8 mouse cellular contexts compared by ENCODE assay signal in the genomic region with DNA sequence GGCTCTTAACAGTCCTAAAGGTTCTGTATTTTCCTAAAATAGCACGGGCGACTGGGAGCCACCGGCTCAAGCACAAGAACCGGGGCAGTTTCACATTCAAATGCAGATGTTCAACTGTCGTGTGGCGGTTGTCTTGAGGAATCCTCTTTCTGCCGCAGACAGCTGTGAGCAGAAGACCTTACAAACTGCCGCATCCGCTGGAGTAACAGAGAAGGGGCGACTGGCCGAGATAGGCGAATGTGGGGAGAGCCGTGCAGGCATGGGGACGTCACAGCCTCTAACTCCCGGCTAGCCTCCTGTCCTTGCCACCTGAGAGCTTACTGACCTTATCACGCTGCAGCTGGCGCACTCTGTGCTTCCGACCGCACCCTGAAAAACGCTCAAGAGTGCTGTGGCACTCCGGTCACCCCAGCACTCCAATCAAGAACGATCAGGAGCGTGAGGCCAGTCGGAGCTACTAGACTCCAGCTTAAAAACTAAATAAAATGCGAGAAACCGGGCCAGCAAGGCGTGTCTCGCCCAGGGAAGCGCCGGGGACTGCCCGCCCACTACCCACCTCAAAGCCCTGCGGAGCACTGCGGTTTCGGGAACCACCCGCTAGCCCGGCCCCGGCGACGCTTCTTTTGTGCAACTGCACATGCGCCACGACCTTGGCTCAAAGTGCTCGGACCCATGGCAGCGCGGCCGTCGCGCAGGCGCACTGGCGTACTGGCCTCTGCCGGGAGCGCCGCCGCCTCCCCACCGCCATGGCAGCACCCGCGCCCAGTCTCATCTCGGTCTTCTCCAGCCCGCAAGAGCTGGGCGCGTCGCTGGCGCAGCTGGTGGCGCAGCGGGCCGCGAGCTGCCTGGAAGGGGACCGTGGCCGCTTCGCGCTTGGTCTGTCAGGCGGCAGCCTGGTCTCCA. TPM values are rescaled to one million over a fixed set of nuclear protein-coding genes. Genes with fewer than 3 reads are reported as not detected.
DNase-seq lines count a peak whose midpoint lies in the region; ATAC-seq lines count a peak whose summit lies in the region.

A gene (plus strand): TSS at position 706 of the 903 bp plus-strand sequence.

- peaks cover 13% of the 10 kb centered on the region for H3K4me1 ChIP-seq in embryonic facial prominence, embryonic 14.5 days (ENCODE audit: control insufficient read depth, insufficient read depth, low read length)
- H3K4me1 ChIP-seq in kidney, embryonic 14.5 days (ENCODE audit: control insufficient read depth, insufficient read depth, low read length) = peaks cover 13% of the 10 kb centered on the region
- peaks cover 41% of the 10 kb centered on the region for H3K4me1 ChIP-seq in limb, embryonic 15.5 days

- WGBS in embryonic facial prominence, embryonic 14.5 days = under 1% methylated on average over 53 of the region's 71 CpGs
- under 1% methylated on average over 71 of the region's 71 CpGs for WGBS in kidney, embryonic 14.5 days
- WGBS in limb, embryonic 15.5 days = under 1% methylated on average over 71 of the region's 71 CpGs

- peak within 1 kb of the TSS; percentile 96 for H3K9ac ChIP-seq in embryonic facial prominence, embryonic 14.5 days (ENCODE audit: low read depth, low read length)
- H3K9ac ChIP-seq in kidney, embryonic 14.5 days (ENCODE audit: low read depth, low read length) = peak within 1 kb of the TSS; percentile 95
- H3K9ac ChIP-seq in limb, embryonic 15.5 days = peak within 1 kb of the TSS; percentile 95

- peak; percentile 89 for ATAC-seq in embryonic facial prominence, embryonic 14.5 days (ENCODE audit: low read depth)
- ATAC-seq in kidney, embryonic 14.5 days (ENCODE audit: low FRiP score, low TSS enrichment) = peak; percentile 87
- peak; percentile 87 for ATAC-seq in limb, embryonic 15.5 days (ENCODE audit: insufficient number of reproducible peaks, low FRiP score, low TSS enrichment, low read depth)

- peak within 1 kb of the TSS; percentile 96 for H3K4me2 ChIP-seq in embryonic facial prominence, embryonic 14.5 days (ENCODE audit: low read depth, low read length)
- peak within 1 kb of the TSS; percentile 94 for H3K4me2 ChIP-seq in kidney, embryonic 14.5 days (replicated peaks; ENCODE audit: low read depth, low read length)
- H3K4me2 ChIP-seq in limb, embryonic 15.5 days = peak within 1 kb of the TSS; percentile 92

- peak within 1 kb of the TSS; percentile 97 for H3K27ac ChIP-seq in embryonic facial prominence, embryonic 14.5 days (replicated peaks; ENCODE audit: low read depth, low read length)
- H3K27ac ChIP-seq in kidney, embryonic 14.5 days (ENCODE audit: low read depth, low read length) = peak within 1 kb of the TSS; percentile 98
- H3K27ac ChIP-seq in limb, embryonic 15.5 days = peak within 1 kb of the TSS; percentile 98

- H3K9me3 ChIP-seq in embryonic facial prominence, embryonic 14.5 days (ENCODE audit: control insufficient read depth, low read length) = no peaks in the 10 kb centered on the region
- no peaks in the 10 kb centered on the region for H3K9me3 ChIP-seq in kidney, embryonic 14.5 days (ENCODE audit: control insufficient read depth, low read length)
- no peaks in the 10 kb centered on the region for H3K9me3 ChIP-seq in limb, embryonic 15.5 days

- peak; percentile 95 for DNase-seq in 3T3-L1 (ENCODE audit: low read depth, low spot score)
- peak; percentile 87 to 94 for DNase-seq in adrenal gland, postnatal 4 days (ENCODE audit: low spot score in 2 of 2)
- DNase-seq in embryonic facial prominence, embryonic 14.5 days (ENCODE audit: low spot score) = peak; percentile 97
- peak; percentile 96 for DNase-seq in heart, adult 8-10 months (ENCODE audit: low spot score)
- DNase-seq in monocyte, adult 2 months (ENCODE audit: low read depth in 1 of 2, low spot score in 2 of 2) = peak; percentile 60 to 87
- DNase-seq in spleen, postnatal 36 days (ENCODE audit: low spot score in 2 of 2) = peak; percentile 95 to 96

- H3K27me3 ChIP-seq in embryonic facial prominence, embryonic 14.5 days (replicated peaks; ENCODE audit: control insufficient read depth, insufficient read depth, low read length) = no peaks in the 10 kb centered on the region
- no peaks in the 10 kb centered on the region for H3K27me3 ChIP-seq in kidney, embryonic 14.5 days (ENCODE audit: control insufficient read depth, insufficient read depth, low read length)
- H3K27me3 ChIP-seq in limb, embryonic 15.5 days = no peaks in the 10 kb centered on the region

- peak within 1 kb of the TSS; percentile 90 for H3K4me3 ChIP-seq in embryonic facial prominence, embryonic 14.5 days (ENCODE audit: low read depth, low read length)
- peak within 1 kb of the TSS; percentile 72 for H3K4me3 ChIP-seq in kidney, embryonic 14.5 days (ENCODE audit: low read length)
- H3K4me3 ChIP-seq in limb, embryonic 15.5 days = peak within 1 kb of the TSS; percentile 94

- H3K36me3 ChIP-seq in embryonic facial prominence, embryonic 14.5 days (ENCODE audit: control insufficient read depth, insufficient read depth, low read length) = peaks cover 17% of the 10 kb centered on the region; the same call in 1 of the 2 replicates
- H3K36me3 ChIP-seq in kidney, embryonic 14.5 days (ENCODE audit: control insufficient read depth, insufficient read depth, low read length) = no peaks in the 10 kb centered on the region; the same call in 1 of the 2 replicates
- peaks cover 18% of the 10 kb centered on the region for H3K36me3 ChIP-seq in limb, embryonic 15.5 days

RNA-seq across cellular contexts. Expression of the gene that starts here (rescaled TPM):
- total RNA-seq in adrenal gland, postnatal 4 days (2021) = 100 to 1,000 TPM; 136 to 144 TPM
- polyA plus RNA-seq in embryonic facial prominence, embryonic 14.5 days (2014; fragmentation: Nextera tagmentation; extraction: Ambion mirVana) = 239 and 245 TPM in 2 replicates
- total RNA-seq in heart, adult 8-10 months (2022) = 10 to 100 TPM; 57.7 to 65.1 (median 62.6) TPM
- polyA plus RNA-seq in kidney, embryonic 14.5 days (2014; fragmentation: Nextera tagmentation; extraction: Ambion mirVana) = 283 and 289 TPM in 2 replicates
- polyA plus RNA-seq in limb, embryonic 15.5 days (2015; fragmentation: Nextera tagmentation; extraction: Ambion mirVana) = 200 and 202 TPM in 2 replicates

Comparison
In these comparisons a context has a peak if more than half of its experiments do, and no peak if none do; other contexts are left out.
1. Peak in every context shown above with its lines: DNase-seq, ATAC-seq, H3K4me3 ChIP-seq and H3K27ac ChIP-seq.